Mouse (Mus musculus) intestine, embryonic 16.5 days (tissue): ENCODE data around the gene Stk38. TPM values are rescaled to one million over a fixed set of nuclear protein-coding genes. Genes with fewer than 3 reads are reported as not detected.
A peak's percentile ranks its signal among the peaks of the same experiment; 100 is the strongest.

Experiments used
- ATAC-seq: fragments of 200-750 bp; cut with Nextera tagmentation; 2 replicates; pipeline ENCODE4 v1.8.0; 2017; ENCODE audit warnings: moderate TSS enrichment, moderate library complexity
- H3K27ac ChIP-seq: fragments of 300-500 bp; sonication (generic); 2 replicates; pipeline ENCODE4 v1.5.1; 2014; ENCODE audit warnings: mild to moderate bottlenecking, low read length
- H3K27me3 ChIP-seq: fragments of 300-500 bp; sonication (generic); replicated peaks from 2 replicates; pipeline ENCODE4 v1.6.1; 2014; ENCODE audit warnings: low read length, control low read depth, mixed read lengths; ENCODE audit not compliant: control insufficient read depth, insufficient read depth
- H3K36me3 ChIP-seq: fragments of 300-500 bp; sonication (generic); 2 replicates; pipeline ENCODE4 v1.6.1; 2014; ENCODE audit warnings: low read length, control low read depth; ENCODE audit not compliant: control insufficient read depth, insufficient read depth
- H3K4me1 ChIP-seq: fragments of 300-500 bp; sonication (generic); 2 replicates; pipeline ENCODE4 v1.6.1; 2014; ENCODE audit warnings: low read length, control low read depth, mixed read lengths; ENCODE audit not compliant: control insufficient read depth, insufficient read depth
- H3K4me2 ChIP-seq: fragments of 300-500 bp; sonication (generic); 2 replicates; pipeline ENCODE4 v1.6.1; 2014; ENCODE audit warnings: low read depth, low read length, control low read depth
- H3K4me3 ChIP-seq: fragments of 300-500 bp; sonication (generic); 2 replicates; pipeline ENCODE4 v1.5.1; 2014; ENCODE audit warnings: mild to moderate bottlenecking, low read length
- H3K9ac ChIP-seq: fragments of 300-500 bp; sonication (generic); 2 replicates; pipeline ENCODE4 v1.6.1; 2014; ENCODE audit warnings: low read depth, low read length
- H3K9me3 ChIP-seq: fragments of 300-500 bp; sonication (generic); 2 replicates; pipeline ENCODE4 v1.6.1; 2016; ENCODE audit warnings: low read length, control low read depth; ENCODE audit not compliant: control insufficient read depth
- WGBS: fragments of 180-500 bp; shearing (Covaris S2); extraction: QIAGEN DNeasy Blood & Tissue Kit; methylation state at CpG from one replicate; pipeline ENCODE4 v1.1.7; 2014; 5-methylcytosine and 5-hydroxymethylcytosine counted together
- polyA plus RNA-seq: library from polyadenylated mRNA; unstranded; fragments of >200 nt; fragmentation: Nextera tagmentation; extraction: Ambion mirVana; gene quantifications from 2 replicates; pipeline ENCODE4 v1.2.1, GENCODE M21; 2015

The Stk38 gene
- polyA plus RNA-seq, 1 experiment from 2014 or later: 104 TPM

- Histone ChIP-seq H3K27ac (no peak overlapping the region), H3K9me3 (no peaks in the 10 kb centered on the region), H3K36me3 (no peaks in the 10 kb centered on the region), H3K4me2 (no peak overlapping the region), H3K9ac (peak overlapping the region; percentile 40; the same call in 1 of the 2 replicates), H3K27me3 (no peaks in the 10 kb centered on the region), H3K4me3 (no peak overlapping the region), H3K4me1 (peaks cover 11% of the 10 kb centered on the region)
- no peak for ATAC-seq
- WGBS: 63% methylated on average over 7 of the region's 7 CpGs
Observed at GRCm38 (mm10) chr17:29019391-29019790, 11.6 kb upstream of the Stk38 start.

GRCm38 (mm10) chr17:29018292-29018984 lies 10.6 kb upstream of the Stk38 start:
- 52% methylated on average over 11 of the region's 11 CpGs for WGBS

GRCm38 (mm10) chr17:29016705-29017104 lies 8.9 kb upstream of the Stk38 start:
- no peaks in the 10 kb centered on the region for H3K9me3 ChIP-seq
- H3K27me3 ChIP-seq: no peaks in the 10 kb centered on the region
- H3K4me2 ChIP-seq: no peak overlapping the region
- H3K9ac ChIP-seq: no peak overlapping the region
- no peak overlapping the region for H3K27ac ChIP-seq
- no peak for ATAC-seq
- no peak overlapping the region for H3K4me3 ChIP-seq
- no peaks in the 10 kb centered on the region for H3K36me3 ChIP-seq
- 73% methylated on average over 4 of the region's 4 CpGs for WGBS
- peaks cover 7% of the 10 kb centered on the region; the same call in 1 of the 2 replicates for H3K4me1 ChIP-seq

More at GRCm38 (mm10) chr17:29018292-29018984, 10.6 kb upstream of the Stk38 start:
- Histone ChIP-seq H3K4me2 (no peak overlapping the region), H3K4me3 (no peak overlapping the region), H3K9ac (no peak overlapping the region), H3K27me3 (no peaks in the 10 kb centered on the region), H3K4me1 (peaks cover 7% of the 10 kb centered on the region; the same call in 1 of the 2 replicates), H3K36me3 (no peaks in the 10 kb centered on the region), H3K27ac (no peak overlapping the region), H3K9me3 (no peaks in the 10 kb centered on the region)
- ATAC-seq: no peak; the same call in 1 of the 2 replicates

- Histone ChIP-seq H3K9me3 (no peaks in the 10 kb centered on the region), H3K4me2 (no peak overlapping the region), H3K4me1 (peaks cover 7% of the 10 kb centered on the region; the same call in 1 of the 2 replicates), H3K4me3 (no peak overlapping the region), H3K9ac (no peak overlapping the region), H3K27ac (no peak overlapping the region), H3K27me3 (no peaks in the 10 kb centered on the region), H3K36me3 (no peaks in the 10 kb centered on the region)
- ATAC-seq: no peak
- WGBS: 34% methylated on average over 2 of the region's 2 CpGs
Observed at GRCm38 (mm10) chr17:29015638-29016037, 7.8 kb upstream of the Stk38 start.

- Histone ChIP-seq H3K4me2 (no peak overlapping the region), H3K27me3 (no peaks in the 10 kb centered on the region), H3K9me3 (no peaks in the 10 kb centered on the region), H3K4me3 (no peak overlapping the region), H3K4me1 (no peaks in the 10 kb centered on the region), H3K36me3 (no peaks in the 10 kb centered on the region), H3K9ac (no peak overlapping the region), H3K27ac (no peak overlapping the region)
- 0 out of 2 replicates have a peak, but pooled peaks have one; percentile 47 for ATAC-seq
Observed at GRCm38 (mm10) chr17:29014235-29014634, 6.4 kb upstream of the Stk38 start.

GRCm38 (mm10) chr17:29009181-29009580 lies 1.4 kb upstream of the Stk38 start:
- Histone ChIP-seq H3K9ac (no peak overlapping the region), H3K27me3 (no peaks in the 10 kb centered on the region), H3K4me2 (no peak overlapping the region), H3K36me3 (no peaks in the 10 kb centered on the region), H3K9me3 (no peaks in the 10 kb centered on the region), H3K4me1 (peaks cover 12% of the 10 kb centered on the region), H3K4me3 (no peak overlapping the region), H3K27ac (no peak overlapping the region)
- 88% methylated on average over 4 of the region's 4 CpGs for WGBS
- no peak for ATAC-seq

- WGBS: 16% methylated on average over 8 of the region's 8 CpGs
Observed at GRCm38 (mm10) chr17:29008326-29008650, 493 bp upstream of the Stk38 start.

GRCm38 (mm10) chr17:29007243-29007640 lies 553 bp downstream of the Stk38 start:
- peak overlapping the region; percentile 90 for H3K27ac ChIP-seq
- H3K4me2 ChIP-seq: peak overlapping the region; percentile 57
- WGBS: under 1% methylated on average over 19 of the region's 19 CpGs
- no peaks in the 10 kb centered on the region for H3K36me3 ChIP-seq
- H3K4me1 ChIP-seq: peaks cover 15% of the 10 kb centered on the region
- peak overlapping the region; percentile 95 for H3K9ac ChIP-seq
- no peak for ATAC-seq
- H3K27me3 ChIP-seq: no peaks in the 10 kb centered on the region
- H3K4me3 ChIP-seq: peak overlapping the region; percentile 96
- no peaks in the 10 kb centered on the region for H3K9me3 ChIP-seq

More at GRCm38 (mm10) chr17:29008326-29008650, 493 bp upstream of the Stk38 start:
- no peak for ATAC-seq
- peak overlapping the region; percentile 96 for H3K4me3 ChIP-seq
- H3K9ac ChIP-seq: peak overlapping the region; percentile 95
- no peaks in the 10 kb centered on the region for H3K9me3 ChIP-seq
- peaks cover 15% of the 10 kb centered on the region for H3K4me1 ChIP-seq
- H3K36me3 ChIP-seq: no peaks in the 10 kb centered on the region
- no peaks in the 10 kb centered on the region for H3K27me3 ChIP-seq
- H3K27ac ChIP-seq: peak overlapping the region; percentile 90
- peak overlapping the region; percentile 61 for H3K4me2 ChIP-seq

- Histone ChIP-seq H3K27ac (peak overlapping the region; percentile 90), H3K9me3 (no peaks in the 10 kb centered on the region), H3K4me2 (peak overlapping the region; percentile 57), H3K4me3 (peak overlapping the region; percentile 96), H3K27me3 (no peaks in the 10 kb centered on the region), H3K36me3 (no peaks in the 10 kb centered on the region), H3K4me1 (peaks cover 15% of the 10 kb centered on the region), H3K9ac (peak overlapping the region; percentile 95)
- 5% methylated on average over 7 of the region's 7 CpGs for WGBS
- ATAC-seq: no peak
Observed at GRCm38 (mm10) chr17:29006812-29007211, 983 bp downstream of the Stk38 start.
